Mouse (Mus musculus) mature B cell (primary cell): ENCODE measurements around the gene Usp9x.

Experiments
- in situ Hi-C: fragments of 300-500 bp; cut with MboI; formaldehyde crosslinking; loops from 2 replicates; pipeline ENCODE4 v1.14.3; 2019

Gene Usp9x

DNA sequence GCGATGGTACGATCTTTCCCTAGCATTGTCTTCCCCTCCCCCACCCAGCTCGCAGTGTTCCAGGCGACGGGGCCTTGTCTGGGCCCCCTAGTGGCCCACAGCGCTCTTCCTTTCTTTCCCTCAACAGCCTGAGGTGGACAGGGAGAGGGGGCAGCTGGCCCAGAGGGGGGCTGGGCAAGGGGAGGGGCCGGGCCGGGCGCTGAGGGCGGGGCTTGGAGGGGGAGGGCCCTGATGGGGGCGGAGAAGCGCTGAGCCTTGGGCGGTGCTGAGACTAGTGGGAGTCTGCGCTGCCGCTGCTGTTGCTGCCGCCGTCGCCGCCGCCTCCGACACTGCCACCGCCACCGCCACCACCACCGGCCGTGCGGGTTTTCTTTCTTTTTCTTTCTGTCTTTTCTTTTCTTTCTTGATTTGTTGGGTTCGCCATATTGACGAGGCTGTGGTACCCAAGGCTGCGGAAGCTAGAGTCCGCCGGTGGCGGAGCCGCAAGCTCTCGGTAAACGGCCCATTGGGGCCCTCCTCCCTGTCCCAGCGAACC is at the start of gene Usp9x:
Usp9x (plus strand) TSS at position 258 of the 535 bp plus-strand sequence.
- in situ Hi-C loops = no loop called here

DNA sequence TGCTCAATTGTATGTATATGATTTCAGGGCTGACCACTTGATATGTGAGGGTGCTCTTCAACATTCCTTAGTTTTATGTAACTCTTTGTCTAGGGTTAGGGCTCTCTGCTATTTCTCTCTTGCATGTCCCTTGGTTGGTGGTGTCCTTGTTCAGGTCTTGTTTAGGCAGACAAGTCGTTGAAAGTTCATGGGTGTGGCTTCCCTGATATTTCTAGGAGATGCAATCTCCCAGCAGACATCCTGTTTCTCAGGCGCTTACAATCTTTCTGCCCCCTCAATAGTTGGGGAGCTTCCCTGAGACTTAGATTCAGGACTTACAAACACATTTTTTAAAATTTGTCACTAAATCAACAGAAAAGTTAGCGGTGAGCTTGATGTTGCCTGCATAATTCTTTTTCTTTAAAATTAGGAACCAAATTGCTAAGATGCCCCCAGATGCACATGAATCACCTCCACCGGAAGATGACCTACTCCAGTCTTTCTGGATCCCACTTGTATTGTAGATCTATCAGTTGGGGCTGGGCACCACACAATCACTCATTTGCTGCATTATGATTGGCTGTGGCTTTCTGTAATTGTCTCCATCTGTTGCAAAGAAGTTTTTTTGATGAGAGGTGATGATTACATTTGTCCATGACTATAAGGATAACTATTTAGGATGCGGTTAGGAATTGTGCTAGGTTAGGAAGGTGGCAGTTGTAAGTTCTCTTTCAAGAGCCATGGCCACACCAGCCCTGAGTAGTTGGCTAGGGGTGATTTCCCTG is 48.6 kb upstream of the Usp9x start:
- in situ Hi-C loops = no loop called here

DNA sequence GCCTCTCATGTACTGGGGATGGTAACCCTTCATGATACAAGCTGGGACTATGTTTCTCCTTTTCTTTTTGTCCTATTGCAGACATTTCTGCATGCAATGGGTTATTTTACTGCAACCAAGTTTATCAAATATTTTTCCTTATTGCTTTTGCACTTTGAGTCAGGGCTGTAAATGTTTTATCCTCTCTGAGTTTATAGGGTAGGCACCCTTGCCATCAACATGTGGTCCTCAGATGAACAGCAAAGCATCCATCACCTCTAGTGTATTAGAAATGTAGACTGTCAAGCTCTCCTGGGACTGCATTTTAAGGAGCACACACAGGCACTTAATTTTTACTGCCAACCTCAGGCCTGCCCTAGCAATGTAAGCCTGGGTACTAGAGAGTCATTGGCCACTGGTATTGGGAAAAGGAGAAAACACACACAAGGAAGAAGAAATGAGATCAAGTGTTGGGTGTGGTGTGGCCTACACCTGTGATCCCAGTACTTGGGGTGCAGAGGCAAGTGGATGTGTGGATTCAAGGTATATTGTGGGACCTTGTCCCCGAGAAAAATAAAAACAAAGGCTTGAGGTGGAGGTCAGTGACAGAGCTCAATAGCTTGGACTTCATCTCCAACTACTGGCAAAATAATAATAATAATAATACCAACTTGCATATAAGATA is 46.6 kb upstream of the Usp9x start:
- in situ Hi-C loops = no loop called here

DNA sequence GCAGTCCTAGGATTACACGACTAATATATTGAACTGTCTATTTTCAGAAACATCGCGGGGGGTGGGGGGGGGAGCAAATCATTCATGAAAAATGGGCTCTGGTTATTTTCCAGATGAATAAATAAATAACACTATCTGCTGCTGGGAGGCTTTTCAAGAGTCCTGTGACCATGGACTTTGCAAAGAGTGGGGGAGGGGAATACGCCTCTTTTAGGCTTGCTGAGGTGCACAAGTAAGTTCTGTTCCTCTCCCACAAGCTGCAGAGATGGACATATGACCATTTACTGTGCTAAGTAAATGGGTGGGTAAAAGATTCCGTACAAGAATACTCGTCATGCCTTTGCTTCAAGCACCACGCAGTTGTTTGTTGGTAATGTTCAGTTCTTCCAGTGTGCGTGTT is 46.0 kb upstream of the Usp9x start:
- in situ Hi-C loops = no loop called here

DNA sequence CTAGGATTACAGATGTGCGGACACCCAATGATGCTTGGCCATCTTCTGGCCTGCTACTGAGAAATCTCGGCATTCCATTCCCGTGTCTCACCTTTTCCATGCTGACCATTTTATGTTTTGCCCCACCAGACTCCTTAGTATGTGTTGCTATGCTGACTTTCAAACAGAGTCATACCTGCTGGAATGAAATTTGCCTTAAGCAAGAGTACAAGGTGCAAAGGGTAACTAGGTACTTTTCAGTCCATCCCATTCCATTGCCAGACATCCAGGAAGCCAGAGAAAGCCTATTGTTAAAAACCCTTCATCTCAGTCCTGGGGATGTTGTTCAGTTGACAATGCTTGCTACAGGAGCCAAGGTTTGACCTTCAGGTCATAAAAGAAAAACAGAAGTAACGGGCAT is 43.1 kb upstream of the Usp9x start:
- in situ Hi-C loops = no loop called here

DNA sequence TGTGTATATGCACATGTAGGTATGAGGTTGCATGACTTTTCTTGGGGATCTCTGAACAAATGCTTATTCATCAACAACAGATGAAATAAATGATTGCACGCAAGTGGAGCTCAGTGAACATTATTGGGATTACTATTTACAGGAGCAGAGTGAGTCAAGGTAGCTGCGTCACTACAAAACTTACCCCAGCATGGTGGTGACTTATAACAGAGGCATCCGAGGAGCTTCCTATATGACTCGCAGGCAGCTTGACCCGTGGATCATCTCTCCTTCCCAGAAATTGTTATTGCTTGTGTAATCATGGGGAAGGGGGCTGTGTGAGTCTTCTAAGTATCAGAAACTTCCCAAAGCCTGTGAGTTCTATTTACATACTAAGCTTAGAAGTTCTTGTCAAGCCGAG is 41.3 kb upstream of the Usp9x start:
- in situ Hi-C loops = no loop called here

DNA sequence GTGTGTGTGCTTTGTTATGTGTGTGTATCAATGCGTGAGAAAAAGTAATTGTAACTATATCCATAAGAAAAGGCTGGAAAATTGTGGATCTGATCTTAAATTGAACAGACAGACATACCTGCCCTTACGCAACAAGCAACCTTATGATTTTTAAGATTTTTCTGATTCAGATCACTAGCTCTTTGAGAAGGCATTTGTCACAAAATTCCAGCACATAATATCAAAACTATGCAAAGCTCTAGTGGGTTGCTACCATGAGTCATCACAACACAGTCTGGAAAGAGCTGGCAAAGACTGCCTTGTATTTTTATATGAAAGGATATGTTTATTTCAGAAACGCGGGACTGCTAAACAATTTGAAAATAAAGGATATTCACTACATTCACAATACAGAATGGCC is 34.2 kb upstream of the Usp9x start:
- in situ Hi-C loops = no loop called here

DNA sequence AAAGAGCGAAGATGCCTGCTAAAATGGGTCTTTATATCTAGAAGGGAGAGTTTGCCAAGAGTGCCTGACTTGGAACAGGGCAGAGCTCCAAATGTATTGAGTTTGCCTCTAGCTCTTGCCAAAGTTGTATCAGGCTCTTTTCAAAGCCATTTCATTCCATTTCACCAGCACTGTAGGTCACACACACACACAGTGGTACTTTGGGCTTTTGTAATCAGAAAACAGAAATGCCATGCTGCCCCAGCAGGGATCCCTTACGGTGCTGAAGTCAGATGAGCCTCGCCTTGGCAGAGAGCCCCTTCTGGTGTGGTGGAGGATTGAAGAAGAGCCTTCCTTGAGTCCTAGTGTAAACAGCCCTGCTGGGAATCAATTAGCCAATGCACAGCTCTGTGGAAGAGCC is 32.1 kb upstream of the Usp9x start:
- in situ Hi-C loops = no loop called here

DNA sequence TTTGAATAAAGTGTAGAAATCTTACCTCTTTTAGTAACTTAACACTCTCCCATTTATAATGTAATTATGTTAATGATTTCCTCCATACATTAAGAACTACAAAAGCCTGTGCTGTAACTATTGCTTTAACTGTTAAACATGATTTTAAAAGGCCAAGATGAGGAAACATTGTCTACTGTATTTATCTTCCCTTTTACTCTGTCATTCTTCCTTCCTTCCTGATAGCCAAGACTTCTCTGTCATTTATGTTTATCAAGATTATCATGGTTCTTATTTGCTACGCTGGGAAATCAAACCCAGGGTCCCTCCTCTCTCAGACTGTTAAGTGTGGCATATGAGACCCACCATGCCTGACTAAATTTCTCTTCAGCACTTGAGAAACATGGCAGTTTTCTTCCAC is 30.9 kb upstream of the Usp9x start:
- in situ Hi-C loops = no loop called here

DNA sequence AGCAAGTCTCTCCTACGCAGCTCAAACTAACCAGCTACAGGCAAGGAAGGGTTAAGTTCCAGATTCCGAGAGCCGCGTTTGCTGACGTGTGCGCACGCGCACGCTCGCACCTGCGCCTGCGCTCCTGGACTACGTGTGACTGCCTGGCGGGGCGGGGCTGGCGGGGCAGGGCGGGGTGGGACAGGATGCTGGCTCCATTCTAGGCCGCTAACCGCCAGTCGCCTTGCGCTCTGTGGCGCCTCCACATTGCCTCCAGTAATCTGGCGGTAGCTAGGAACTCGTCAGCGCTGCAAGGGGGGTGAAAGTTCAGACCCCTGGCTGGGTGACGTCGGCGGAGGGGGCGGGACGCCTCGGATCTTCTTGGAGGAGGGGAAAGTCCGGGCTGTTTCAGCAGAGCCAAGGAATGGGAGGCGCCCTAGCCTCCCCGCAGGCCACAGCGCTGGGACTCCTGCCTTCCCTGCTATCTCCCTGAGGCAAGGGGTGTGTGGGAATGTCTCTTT is 29.6 kb upstream of the Usp9x start:
- in situ Hi-C loops = no loop called here

DNA sequence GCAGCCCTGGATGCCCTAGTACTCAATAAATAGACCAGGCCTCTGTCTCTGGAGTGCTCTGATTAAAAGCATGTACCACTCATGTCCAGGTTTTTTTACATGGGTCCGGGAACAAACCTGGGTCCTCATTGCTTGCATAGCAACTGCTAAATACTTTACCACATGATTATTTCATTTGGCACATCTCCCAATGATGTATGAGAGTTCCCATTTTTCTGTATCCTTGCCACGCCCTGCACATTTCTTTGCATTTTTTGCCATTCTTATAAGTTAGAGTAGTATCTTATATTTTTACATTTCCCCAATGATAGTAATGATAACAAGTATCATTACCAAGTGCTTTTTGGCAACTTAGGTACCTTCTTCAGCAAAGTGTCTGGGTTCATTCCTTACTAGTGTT is 27.5 kb upstream of the Usp9x start:
- in situ Hi-C loops = no loop called here

DNA sequence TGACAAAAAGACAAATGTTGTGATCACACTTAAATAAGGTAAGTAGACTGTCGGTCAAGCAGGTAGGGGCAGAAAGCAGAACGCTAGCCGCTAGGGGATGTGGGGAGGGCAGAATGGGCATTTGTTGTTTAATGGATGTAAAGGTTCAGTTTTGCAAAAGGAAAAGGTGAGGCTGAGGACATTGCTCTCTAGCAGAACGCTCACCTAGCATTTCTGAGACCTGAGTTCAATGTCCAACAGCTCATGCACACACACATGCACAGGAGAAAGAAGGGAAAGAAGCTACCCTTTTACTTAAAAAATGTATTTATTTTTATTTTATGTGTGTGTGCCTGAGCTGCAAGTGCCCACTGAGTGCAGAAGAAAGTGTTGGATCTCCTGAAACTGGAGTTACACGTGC is 26.6 kb upstream of the Usp9x start:
- in situ Hi-C loops = no loop called here

DNA sequence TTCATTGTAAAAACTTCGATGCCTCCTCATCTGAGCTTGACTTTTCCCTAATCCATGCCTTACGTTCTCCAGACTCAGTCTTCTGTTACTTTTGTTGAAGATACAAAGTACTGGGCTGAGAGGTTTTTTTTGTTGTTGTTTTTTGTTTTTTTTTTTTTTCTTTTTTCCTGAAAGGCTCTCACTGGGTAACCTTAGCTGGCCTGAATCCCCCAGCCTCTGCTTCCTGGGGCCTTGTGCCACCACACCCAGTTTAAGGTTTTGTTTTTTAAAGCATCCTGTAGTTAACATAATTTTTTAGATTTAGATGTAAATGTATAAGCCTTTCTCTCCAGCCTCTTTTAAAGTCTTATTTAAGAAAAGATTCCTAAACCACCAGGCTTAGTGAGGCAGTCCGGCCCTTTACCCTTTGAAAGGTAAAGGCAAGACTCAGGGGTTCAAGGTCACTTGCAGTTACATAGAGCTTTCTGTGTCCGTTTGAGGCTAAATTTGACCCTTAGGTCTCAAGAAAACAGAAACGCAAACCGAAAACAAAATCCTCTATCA is 24.3 kb upstream of the Usp9x start:
- in situ Hi-C loops = no loop called here

DNA sequence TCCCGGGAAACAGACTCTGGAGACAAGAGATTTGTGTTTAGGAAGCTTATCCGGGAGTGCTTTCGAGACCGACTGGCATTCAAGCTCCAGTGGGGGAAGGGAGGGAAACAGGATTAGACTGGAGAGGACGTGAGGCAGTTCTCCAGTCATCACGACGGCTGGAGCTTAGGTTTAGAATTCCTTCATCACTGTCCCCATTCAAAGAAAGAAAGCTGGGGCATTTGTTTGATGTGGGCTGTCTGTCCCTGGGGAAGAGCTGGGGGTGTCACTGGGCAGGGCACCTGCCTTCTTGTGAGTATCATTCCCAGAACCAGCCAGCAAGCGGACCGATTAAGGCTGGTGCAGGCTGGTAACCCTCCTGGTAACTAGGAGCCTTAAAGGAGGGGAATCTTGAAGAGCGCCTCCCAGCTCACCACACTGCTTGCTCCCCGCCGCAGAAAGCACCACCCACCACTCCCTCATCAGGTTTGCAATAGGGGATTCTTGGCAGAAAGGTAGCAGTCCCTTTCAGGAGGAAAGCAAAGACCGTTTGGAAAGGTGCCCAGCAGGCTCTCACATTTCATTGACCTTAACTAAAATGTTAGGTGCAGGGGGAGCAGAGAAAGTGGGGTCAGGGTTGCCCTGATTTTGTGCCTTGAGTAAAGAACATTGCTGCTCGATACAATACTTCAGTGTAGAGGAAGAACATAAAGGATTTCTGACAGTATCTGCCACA is 23.5 kb upstream of the Usp9x start:
- in situ Hi-C loops = no loop called here

DNA sequence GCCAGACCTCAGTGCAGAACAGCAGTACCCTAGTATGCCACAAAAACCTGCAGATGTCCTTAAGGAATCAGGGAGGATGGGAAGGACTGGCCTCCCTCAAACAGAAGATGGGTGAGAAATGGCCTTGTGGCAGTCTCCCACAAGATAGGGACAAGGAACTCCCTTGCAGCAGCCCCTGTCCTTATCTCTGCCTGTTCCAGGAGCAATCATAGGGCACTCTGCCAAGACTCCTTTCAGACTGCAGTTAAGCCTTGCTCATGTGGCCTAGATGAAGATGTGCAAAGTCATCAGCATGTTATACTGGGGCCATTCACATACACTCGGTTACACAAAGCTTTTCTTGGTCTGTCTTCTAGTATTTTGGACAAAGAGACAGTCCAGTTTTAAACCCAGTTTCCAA is 16.7 kb upstream of the Usp9x start:
- in situ Hi-C loops = no loop called here

DNA sequence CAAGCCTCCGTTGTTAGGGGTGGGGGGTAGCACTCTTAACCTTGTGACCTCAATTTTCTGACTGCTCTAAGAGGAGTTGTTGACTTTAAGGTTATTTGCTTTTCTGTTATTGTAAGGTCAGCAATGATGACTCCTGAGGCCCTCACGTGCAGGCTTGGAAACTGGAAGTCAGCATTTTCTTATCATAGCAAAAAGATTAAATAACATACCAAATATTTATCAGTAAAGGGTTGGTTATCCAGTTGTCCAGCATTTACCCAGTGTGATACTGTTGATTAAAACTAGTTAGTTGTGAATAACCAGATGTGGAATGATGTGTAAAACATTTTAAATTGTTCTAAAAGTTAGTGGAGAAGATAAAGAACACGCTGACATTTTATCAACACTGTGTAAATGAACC is 9.3 kb upstream of the Usp9x start:
- in situ Hi-C loops = no loop called here

DNA sequence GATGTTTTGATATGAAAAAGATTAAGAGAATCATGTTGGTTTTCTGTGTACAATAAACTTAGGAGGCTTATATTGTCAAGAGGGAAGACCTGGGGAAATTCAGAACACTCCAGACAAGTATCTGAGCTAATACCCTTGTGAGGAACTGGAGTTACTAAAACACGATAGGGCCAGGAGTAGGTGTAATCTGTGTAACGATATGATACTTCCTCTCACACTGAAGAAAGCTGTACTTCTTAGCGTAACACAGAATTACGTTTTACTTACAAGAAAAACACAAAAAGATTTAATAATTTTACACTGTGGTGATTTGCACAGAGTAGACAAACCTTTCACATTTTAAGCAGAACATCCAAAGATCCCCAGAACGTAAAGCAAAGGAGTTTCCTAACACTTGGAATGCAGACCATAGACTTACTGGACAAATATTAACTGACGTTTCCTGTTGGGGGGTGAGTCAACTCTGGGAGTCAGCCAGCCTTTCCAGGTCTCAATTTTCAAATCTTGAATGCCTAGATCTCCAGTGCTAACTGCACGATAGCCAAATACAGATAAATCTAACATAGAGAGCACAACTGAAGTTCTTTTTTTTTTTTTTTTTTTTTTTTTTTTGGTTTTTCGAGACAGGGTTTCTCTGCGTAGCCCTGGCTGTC is 6.9 kb upstream of the Usp9x start:
- in situ Hi-C loops = no loop called here

DNA sequence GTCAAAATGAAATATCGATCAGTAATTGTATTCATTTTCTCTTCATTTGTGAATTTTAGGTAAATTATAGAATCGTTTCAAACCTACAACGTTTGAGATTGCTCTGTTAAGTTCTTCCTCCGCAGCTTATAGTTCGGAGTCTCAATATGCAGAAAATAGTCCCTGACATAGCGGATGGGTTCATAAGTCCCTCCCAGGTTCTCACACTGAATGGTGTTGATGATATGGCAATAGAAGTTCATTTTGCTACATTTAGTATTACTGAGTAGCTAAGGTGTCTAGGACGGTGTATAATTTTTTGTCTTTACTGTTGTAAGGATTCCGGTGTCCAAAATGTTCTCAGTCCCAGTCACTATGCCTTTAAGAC is 1.1 kb upstream of the Usp9x start:
- in situ Hi-C loops = no loop called here

DNA sequence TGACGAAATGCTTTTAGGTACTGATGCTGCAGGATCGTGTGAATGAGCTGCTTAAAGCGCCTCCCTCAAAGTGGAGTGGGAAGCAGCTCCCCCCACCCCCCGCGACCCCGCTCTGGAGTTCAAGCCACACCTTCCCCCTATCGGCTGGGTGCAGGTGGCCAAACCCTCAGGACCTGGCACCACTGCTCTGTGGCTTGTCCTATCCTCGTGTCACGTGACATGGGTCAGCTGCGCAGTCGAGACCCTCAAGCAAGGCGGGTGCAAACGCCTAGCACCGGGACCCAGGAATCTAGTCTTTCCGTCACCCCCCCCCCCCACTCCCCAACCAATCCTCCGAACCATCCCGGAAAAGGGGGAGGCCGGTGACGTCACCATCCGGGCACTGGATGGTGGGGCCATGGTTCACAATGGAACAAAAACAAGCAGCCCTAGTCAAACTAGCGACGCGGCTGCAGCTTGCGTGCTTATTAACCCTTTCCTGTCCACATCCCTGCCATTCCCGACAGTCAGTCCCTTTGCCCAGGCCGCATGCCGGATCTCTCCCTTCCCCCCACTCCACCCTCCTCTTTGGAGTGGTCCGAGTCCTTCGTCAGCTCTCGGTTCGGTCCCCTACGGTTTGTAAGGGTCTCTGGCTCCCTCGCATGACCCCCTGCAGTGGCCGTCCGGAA is 591 bp upstream of the Usp9x start:
- in situ Hi-C loops = no loop called here

DNA sequence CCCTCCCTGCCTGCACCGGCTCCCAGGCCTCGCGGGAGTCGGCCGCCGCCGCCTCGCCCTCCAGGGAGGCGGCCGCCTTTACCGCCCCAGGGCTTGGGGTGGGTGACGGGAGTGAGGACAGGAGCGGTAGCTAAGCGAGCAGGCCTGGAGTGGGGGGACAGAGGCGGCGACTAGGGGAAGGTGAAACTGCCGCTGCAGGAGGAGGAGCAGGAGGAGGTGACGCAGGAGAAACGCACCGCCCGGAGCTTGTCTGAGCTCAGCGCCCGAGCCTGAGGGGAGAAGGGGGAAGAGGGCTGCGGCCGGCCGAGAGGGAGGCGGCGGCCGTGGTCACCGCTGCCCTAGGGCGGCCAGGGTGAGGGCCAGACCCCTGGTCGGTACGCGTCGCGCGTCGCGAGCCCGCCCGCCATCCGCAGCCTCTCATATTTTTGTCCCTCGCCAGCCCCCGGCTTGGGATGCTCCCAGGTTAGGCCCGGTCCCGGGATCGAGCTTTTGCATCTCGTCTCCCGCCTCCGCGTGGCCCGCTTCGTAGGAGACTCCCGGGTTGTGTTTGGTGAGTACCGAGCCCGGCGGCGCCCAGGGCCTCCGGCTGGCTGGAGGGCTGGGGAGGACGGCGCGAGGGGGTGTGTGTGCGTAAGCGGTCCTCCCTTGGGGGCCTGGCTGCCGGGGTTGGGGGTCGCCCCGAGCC is 620 bp downstream of the Usp9x start:
- in situ Hi-C loops = no loop called here

DNA sequence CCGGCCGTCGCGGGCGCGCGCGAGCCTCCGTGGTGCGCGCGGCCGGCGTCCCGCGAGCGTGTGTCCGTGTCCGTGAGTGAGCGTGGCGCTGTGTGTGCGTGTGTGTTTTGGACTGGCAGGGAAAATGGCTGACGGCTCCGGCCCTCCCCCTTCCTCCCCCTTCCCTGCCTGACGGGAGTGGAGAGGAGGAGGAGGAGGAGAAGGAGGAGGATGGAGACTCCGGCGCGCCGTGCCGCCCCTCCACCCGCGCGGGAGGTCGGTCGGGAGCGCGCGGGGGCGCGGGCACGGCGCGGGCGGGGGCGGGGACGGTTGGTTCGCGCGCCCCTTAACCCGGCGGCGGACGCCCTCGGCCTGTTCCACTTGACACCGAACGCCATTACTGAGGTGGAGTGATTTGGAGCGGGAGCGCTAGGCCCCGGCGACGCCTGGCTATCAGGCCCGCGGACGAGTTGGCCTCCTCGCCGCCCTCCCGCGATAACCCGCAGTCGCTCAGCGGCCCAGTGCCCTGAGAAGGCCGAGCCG is 1.2 kb downstream of the Usp9x start:
- in situ Hi-C loops = no loop called here
